Mouse (Mus musculus): ENCODE measurements around the gene Gsdme. TPM values are rescaled to one million over a fixed set of nuclear protein-coding genes. Genes with fewer than 3 reads are reported as not detected.

The Gsdme gene
- polyA plus RNA-seq, 1 experiment from 2014 or later = 35.2 TPM

DNA sequence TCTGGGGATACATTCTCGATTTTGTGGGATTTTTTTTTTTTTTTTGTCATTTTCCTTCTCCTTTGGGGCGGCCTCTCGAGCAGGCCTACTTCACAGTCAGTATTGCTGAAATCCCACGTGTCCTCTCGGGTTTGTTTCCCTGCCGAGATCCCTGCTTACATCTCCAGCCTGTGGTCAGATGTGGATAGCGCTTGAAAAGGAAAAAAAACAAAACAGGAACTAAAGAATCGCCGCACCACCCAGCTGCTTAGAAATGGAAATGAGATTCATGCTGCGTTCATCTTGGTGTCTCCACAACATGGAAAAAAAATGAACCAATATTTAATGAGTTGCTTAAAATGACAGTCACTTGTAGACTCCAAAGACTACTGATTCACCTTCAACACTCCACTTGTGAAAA lies 31.5 kb upstream of the Gsdme start:
- ATAC-seq (replicated peaks; ENCODE audit: low FRiP score, low TSS enrichment, low read depth) (no peak), DNase-seq (ENCODE audit: low spot score) (no peak)
- Histone ChIP-seq H3K9ac (ENCODE audit: low read length) (no peak overlapping the region), H3K4me3 (ENCODE audit: low read depth, low read length) (no peak overlapping the region), H3K4me1 (replicated peaks; ENCODE audit: control insufficient read depth, insufficient read depth, low read length) (no peaks in the 10 kb centered on the region), H3K27ac (ENCODE audit: low read depth) (no peak overlapping the region), H3K9me3 (ENCODE audit: control insufficient read depth, low read length) (no peaks in the 10 kb centered on the region), H3K4me2 (ENCODE audit: low read length) (no peak overlapping the region), H3K36me3 (ENCODE audit: control insufficient read depth, insufficient read depth, low read length) (no peaks in the 10 kb centered on the region), H3K27me3 (replicated peaks; ENCODE audit: control insufficient read depth, insufficient read depth, low read length) (no peaks in the 10 kb centered on the region)
- WGBS = 88% methylated on average over 10 of the region's 10 CpGs

DNA sequence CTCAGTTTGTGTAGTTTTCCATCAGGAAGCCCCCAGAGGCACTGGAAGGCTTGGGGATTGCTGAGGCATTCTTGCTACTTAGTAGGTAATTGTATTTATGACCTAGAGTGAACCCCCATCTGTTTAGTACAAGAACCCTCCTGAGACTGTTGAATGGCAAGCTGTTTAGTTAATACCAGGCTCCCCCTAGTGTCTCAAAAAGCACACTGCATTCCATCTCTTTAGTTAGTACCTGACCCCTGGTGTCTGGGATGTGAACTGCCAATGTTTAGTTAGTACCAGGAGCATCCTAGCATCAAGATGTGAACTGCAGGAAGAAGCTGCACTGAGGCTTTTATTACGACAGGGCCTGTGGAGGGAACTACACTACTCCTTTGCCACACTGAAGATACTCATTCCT lies 30.5 kb upstream of the Gsdme start:
- DNase-seq (ENCODE audit: low spot score) = peak; percentile 79
- Histone ChIP-seq H3K4me3 (ENCODE audit: low read depth, low read length) (no peak overlapping the region), H3K9me3 (ENCODE audit: control insufficient read depth, low read length) (no peaks in the 10 kb centered on the region), H3K9ac (ENCODE audit: low read length) (no peak overlapping the region), H3K36me3 (ENCODE audit: control insufficient read depth, insufficient read depth, low read length) (no peaks in the 10 kb centered on the region), H3K4me1 (replicated peaks; ENCODE audit: control insufficient read depth, insufficient read depth, low read length) (no peaks in the 10 kb centered on the region), H3K4me2 (ENCODE audit: low read length) (no peak overlapping the region), H3K27ac (ENCODE audit: low read depth) (no peak overlapping the region), H3K27me3 (replicated peaks; ENCODE audit: control insufficient read depth, insufficient read depth, low read length) (no peaks in the 10 kb centered on the region)
- 42% methylated on average over 1 of the region's 1 CpGs for WGBS
- ATAC-seq (replicated peaks; ENCODE audit: low FRiP score, low TSS enrichment, low read depth) = no peak

DNA sequence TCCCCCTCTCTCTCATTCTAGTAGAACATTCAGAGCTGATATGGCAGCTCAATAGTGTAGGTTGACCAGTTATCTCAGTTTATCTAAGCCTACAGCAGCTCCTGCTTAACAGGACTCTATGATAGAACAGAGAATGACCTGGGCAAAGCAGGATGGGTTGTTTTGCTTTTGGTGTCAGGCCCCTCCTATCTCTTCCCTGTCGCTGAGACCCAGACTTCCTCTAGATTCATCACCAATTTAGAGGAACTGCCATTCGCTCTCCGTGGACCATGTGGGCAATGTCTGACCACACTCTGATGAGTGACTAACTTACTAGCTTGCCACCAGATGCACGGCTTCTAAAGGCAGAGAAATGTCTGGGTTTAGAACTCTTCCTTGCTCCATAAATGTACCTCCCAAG lies 28.0 kb upstream of the Gsdme start:
- Histone ChIP-seq H3K9ac (ENCODE audit: low read length) (no peak overlapping the region), H3K4me1 (replicated peaks; ENCODE audit: control insufficient read depth, insufficient read depth, low read length) (no peaks in the 10 kb centered on the region), H3K4me2 (ENCODE audit: low read length) (no peak overlapping the region), H3K27ac (ENCODE audit: low read depth) (no peak overlapping the region), H3K4me3 (ENCODE audit: low read depth, low read length) (no peak overlapping the region), H3K9me3 (ENCODE audit: control insufficient read depth, low read length) (no peaks in the 10 kb centered on the region), H3K27me3 (replicated peaks; ENCODE audit: control insufficient read depth, insufficient read depth, low read length) (no peaks in the 10 kb centered on the region), H3K36me3 (ENCODE audit: control insufficient read depth, insufficient read depth, low read length) (no peaks in the 10 kb centered on the region)
- DNase-seq (ENCODE audit: low spot score) = no peak
- no peak for ATAC-seq (replicated peaks; ENCODE audit: low FRiP score, low TSS enrichment, low read depth)
- WGBS = 83% methylated on average over 4 of the region's 4 CpGs

DNA sequence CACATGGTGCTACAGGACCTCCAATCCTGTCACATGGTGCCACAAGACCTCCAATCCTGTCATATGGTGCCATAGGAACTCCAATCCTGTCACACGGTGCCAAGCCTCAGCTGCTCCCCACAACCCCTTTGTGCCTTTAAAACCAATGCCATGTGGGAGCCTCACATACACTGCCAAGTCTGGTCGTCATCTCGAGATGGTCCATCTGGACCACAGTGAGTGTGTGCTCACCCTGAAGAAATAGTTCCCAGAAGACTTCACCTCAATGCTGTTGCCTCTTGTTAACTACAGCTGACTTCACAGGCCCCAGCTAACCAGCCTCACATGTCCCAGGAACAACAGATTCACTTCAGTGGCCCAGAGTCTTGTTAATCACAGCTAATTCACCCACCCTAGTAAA lies 23.2 kb upstream of the Gsdme start:
- DNase-seq (ENCODE audit: low spot score) = no peak

DNA sequence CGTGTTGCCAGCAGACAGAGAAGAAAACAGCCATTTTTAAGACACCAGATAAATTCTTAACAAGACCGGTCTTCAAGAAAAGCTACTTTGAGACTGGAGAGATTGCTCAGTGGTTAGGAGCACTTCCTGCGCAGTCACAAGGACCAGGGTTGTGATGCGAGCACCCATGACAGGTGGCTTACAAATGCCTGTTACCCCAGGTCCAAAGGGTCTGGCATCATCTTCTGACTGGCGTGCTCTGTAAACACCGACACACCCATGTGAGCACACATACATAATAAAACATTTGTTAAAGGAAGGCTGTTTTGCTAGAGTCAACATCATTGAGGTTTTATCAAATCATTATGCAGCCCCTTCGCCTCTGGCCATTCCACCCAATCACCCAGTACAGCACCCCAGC lies 16.0 kb upstream of the Gsdme start:
- Histone ChIP-seq H3K9me3 (ENCODE audit: control insufficient read depth, low read length) (no peaks in the 10 kb centered on the region), H3K9ac (ENCODE audit: low read length) (no peak overlapping the region), H3K4me2 (ENCODE audit: low read length) (no peak overlapping the region), H3K4me1 (replicated peaks; ENCODE audit: control insufficient read depth, insufficient read depth, low read length) (no peaks in the 10 kb centered on the region), H3K36me3 (ENCODE audit: control insufficient read depth, insufficient read depth, low read length) (no peaks in the 10 kb centered on the region), H3K27ac (ENCODE audit: low read depth) (no peak overlapping the region), H3K4me3 (ENCODE audit: low read depth, low read length) (no peak overlapping the region), H3K27me3 (replicated peaks; ENCODE audit: control insufficient read depth, insufficient read depth, low read length) (no peaks in the 10 kb centered on the region)
- DNase-seq (ENCODE audit: low spot score) (no peak), ATAC-seq (replicated peaks; ENCODE audit: low FRiP score, low TSS enrichment, low read depth) (no peak)
- 81% methylated on average over 7 of the region's 7 CpGs for WGBS

More for the DNA sequence above, 23.2 kb upstream of the Gsdme start:
- no peak overlapping the region for H3K4me2 ChIP-seq (ENCODE audit: low read length)
- H3K27ac ChIP-seq (ENCODE audit: low read depth) = no peak overlapping the region
- ATAC-seq (replicated peaks; ENCODE audit: low FRiP score, low TSS enrichment, low read depth) = no peak
- no peak overlapping the region for H3K9ac ChIP-seq (ENCODE audit: low read length)
- H3K4me3 ChIP-seq (ENCODE audit: low read depth, low read length) = no peak overlapping the region
- WGBS = 93% methylated on average over 3 of the region's 3 CpGs
- no peaks in the 10 kb centered on the region for H3K9me3 ChIP-seq (ENCODE audit: control insufficient read depth, low read length)
- H3K4me1 ChIP-seq (replicated peaks; ENCODE audit: control insufficient read depth, insufficient read depth, low read length) = no peaks in the 10 kb centered on the region
- no peaks in the 10 kb centered on the region for H3K27me3 ChIP-seq (replicated peaks; ENCODE audit: control insufficient read depth, insufficient read depth, low read length)
- H3K36me3 ChIP-seq (ENCODE audit: control insufficient read depth, insufficient read depth, low read length) = no peaks in the 10 kb centered on the region

DNA sequence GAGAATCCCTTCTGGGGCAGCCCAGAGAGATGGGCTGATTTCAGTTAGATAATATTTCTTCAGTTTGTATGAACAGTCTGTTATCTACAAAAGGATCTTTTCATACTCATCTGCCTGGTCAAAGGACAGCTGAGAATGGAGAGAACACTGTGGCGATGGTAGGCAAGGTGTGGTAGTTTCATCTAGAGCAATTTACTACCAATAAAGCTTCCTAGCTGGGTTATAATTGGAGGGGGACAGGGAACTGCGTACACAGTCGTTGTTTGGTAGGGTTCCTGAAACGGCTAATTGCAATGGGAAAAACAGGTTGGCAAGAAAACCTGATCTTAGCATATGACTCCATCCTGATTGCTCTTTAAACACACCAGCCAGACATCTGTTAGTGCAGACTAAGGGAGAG lies 10.3 kb upstream of the Gsdme start:
- Histone ChIP-seq H3K4me2 (ENCODE audit: low read length) (no peak overlapping the region), H3K9me3 (ENCODE audit: control insufficient read depth, low read length) (peaks cover 5% of the 10 kb centered on the region; the same call in 1 of the 2 replicates), H3K27me3 (replicated peaks; ENCODE audit: control insufficient read depth, insufficient read depth, low read length) (no peaks in the 10 kb centered on the region), H3K9ac (ENCODE audit: low read length) (no peak overlapping the region), H3K36me3 (ENCODE audit: control insufficient read depth, insufficient read depth, low read length) (no peaks in the 10 kb centered on the region), H3K4me1 (replicated peaks; ENCODE audit: control insufficient read depth, insufficient read depth, low read length) (no peaks in the 10 kb centered on the region), H3K4me3 (ENCODE audit: low read depth, low read length) (no peak overlapping the region), H3K27ac (ENCODE audit: low read depth) (no peak overlapping the region)
- ATAC-seq (replicated peaks; ENCODE audit: low FRiP score, low TSS enrichment, low read depth) (no peak), DNase-seq (ENCODE audit: low spot score) (no peak)
- 74% methylated on average over 4 of the region's 4 CpGs for WGBS

DNA sequence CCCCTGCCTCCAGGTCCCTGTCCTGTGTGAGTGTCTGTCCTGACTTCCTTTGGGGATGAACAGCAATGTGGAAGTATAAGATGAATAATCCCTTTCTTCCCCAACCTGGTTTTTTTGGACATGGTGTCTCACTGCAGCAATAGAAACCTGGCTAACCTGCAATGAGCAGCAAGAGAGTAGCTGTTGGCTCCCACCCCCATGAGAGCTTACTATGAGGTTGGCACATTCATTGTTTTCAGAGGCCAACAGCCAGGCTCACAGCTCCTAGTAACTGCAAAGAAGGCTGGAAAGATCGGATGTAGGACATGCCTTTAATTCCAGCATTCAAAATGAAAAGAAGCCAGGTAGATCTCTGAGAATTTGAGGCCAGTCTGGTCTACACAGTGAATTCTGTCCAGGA lies 9.8 kb upstream of the Gsdme start:
- Histone ChIP-seq H3K27me3 (replicated peaks; ENCODE audit: control insufficient read depth, insufficient read depth, low read length) (no peaks in the 10 kb centered on the region), H3K4me3 (ENCODE audit: low read depth, low read length) (no peak overlapping the region), H3K4me1 (replicated peaks; ENCODE audit: control insufficient read depth, insufficient read depth, low read length) (no peaks in the 10 kb centered on the region), H3K9me3 (ENCODE audit: control insufficient read depth, low read length) (peaks cover 5% of the 10 kb centered on the region; the same call in 1 of the 2 replicates), H3K27ac (ENCODE audit: low read depth) (no peak overlapping the region), H3K9ac (ENCODE audit: low read length) (no peak overlapping the region), H3K36me3 (ENCODE audit: control insufficient read depth, insufficient read depth, low read length) (no peaks in the 10 kb centered on the region), H3K4me2 (ENCODE audit: low read length) (no peak overlapping the region)
- 84% methylated on average over 1 of the region's 1 CpGs for WGBS
- no peak for ATAC-seq (replicated peaks; ENCODE audit: low FRiP score, low TSS enrichment, low read depth)
- no peak for DNase-seq (ENCODE audit: low spot score)

DNA sequence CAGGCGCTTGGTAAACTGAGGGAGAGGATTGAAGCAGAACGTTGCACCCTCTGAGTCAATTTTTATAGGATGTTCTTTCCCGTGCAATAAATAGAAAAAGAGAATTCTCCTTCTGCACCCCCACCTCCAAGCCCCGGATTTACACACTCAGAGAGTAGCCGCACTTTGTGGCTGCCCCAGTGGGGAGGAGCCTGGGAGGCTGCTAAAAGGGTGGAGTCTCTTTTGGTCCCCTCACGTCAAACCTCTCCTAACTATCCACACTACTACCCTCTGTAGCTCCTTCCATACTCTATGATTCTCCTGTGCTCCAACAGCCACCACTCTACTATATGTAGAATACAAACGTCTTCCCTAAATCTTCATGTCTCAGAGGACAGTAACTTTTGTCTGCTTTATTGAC lies 1.4 kb downstream of the Gsdme start:
- Histone ChIP-seq H3K27me3 (replicated peaks; ENCODE audit: control insufficient read depth, insufficient read depth, low read length) (no peaks in the 10 kb centered on the region), H3K4me1 (replicated peaks; ENCODE audit: control insufficient read depth, insufficient read depth, low read length) (0 out of 2 replicates have a peak, but pooled peaks cover 5% of the 10 kb centered on the region), H3K4me3 (ENCODE audit: low read depth, low read length) (peak overlapping the region; percentile 48; the same call in 1 of the 2 replicates), H3K36me3 (ENCODE audit: control insufficient read depth, insufficient read depth, low read length) (no peaks in the 10 kb centered on the region), H3K27ac (ENCODE audit: low read depth) (no peak overlapping the region), H3K9ac (ENCODE audit: low read length) (no peak overlapping the region), H3K9me3 (ENCODE audit: control insufficient read depth, low read length) (no peaks in the 10 kb centered on the region), H3K4me2 (ENCODE audit: low read length) (peak overlapping the region; percentile 72)
- DNase-seq (ENCODE audit: low spot score) (no peak), ATAC-seq (replicated peaks; ENCODE audit: low FRiP score, low TSS enrichment, low read depth) (no peak)
- 28% methylated on average over 7 of the region's 7 CpGs for WGBS

DNA sequence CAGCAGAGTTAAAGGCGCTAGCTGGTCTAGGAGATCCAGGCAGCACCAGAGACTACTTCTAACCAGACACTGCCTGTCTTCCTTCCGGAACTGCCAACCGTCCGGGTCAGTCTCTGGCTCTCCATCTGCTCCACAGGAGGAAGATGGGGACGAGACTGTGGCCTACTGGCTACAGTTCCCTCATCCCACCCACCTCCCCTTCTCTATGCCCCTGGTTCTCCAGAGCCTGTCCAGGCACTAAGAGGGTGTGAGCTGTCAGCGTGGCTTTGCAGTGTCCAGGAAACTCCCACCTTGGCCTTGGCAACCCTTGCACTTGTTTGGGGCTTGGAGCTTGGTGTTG lies 1.8 kb downstream of the Gsdme start:
- Histone ChIP-seq H3K4me1 (replicated peaks; ENCODE audit: control insufficient read depth, insufficient read depth, low read length) (0 out of 2 replicates have a peak, but pooled peaks cover 5% of the 10 kb centered on the region), H3K4me3 (ENCODE audit: low read depth, low read length) (peak overlapping the region; percentile 48), H3K36me3 (ENCODE audit: control insufficient read depth, insufficient read depth, low read length) (no peaks in the 10 kb centered on the region), H3K4me2 (ENCODE audit: low read length) (peak overlapping the region; percentile 72), H3K9me3 (ENCODE audit: control insufficient read depth, low read length) (no peaks in the 10 kb centered on the region), H3K27me3 (replicated peaks; ENCODE audit: control insufficient read depth, insufficient read depth, low read length) (no peaks in the 10 kb centered on the region), H3K27ac (ENCODE audit: low read depth) (peak overlapping the region; percentile 4; the same call in 1 of the 2 replicates), H3K9ac (ENCODE audit: low read length) (peak overlapping the region; percentile 61)
- no peak for DNase-seq (ENCODE audit: low spot score)
- 2% methylated on average over 6 of the region's 6 CpGs for WGBS
- no peak; the same call in 1 of the 2 replicates for ATAC-seq (replicated peaks; ENCODE audit: low FRiP score, low TSS enrichment, low read depth)
